Mouse (Mus musculus) liver, embryonic 14.5 days (tissue): ENCODE data around the gene Rora. TPM values are rescaled to one million over a fixed set of nuclear protein-coding genes. Genes with fewer than 3 reads are reported as not detected.

Experiments used
- ATAC-seq: fragments of 200-750 bp; cut with Nextera tagmentation; 2 replicates; pipeline ENCODE4 v1.8.0; 2017; ENCODE audit warnings: moderate number of reproducible peaks, mild to moderate bottlenecking, moderate library complexity; ENCODE audit not compliant: insufficient read depth
- DNase-seq, 3 experiments: peaks; one replicate each; pipeline ENCODE4 v3.0.0-alpha.2; 2012 to 2013; ENCODE audit warnings: low read depth in 3 of 3, low spot score in 3 of 3
- H3K27ac ChIP-seq: fragments of 300-500 bp; sonication (generic); 2 replicates; pipeline ENCODE4 v1.5.1; 2014; ENCODE audit warnings: moderate library complexity, mild to moderate bottlenecking, control low read depth, inconsistent platforms
- H3K27me3 ChIP-seq: fragments of 300-500 bp; sonication (generic); 2 replicates; pipeline ENCODE4 v1.6.1; 2014; ENCODE audit warnings: mild to moderate bottlenecking, low read length, moderate library complexity; ENCODE audit not compliant: control insufficient read depth, insufficient read depth
- H3K36me3 ChIP-seq: fragments of 300-500 bp; sonication (generic); replicated peaks from 2 replicates; pipeline ENCODE4 v1.6.1; 2014; ENCODE audit warnings: low read depth; ENCODE audit not compliant: control insufficient read depth, insufficient read depth
- H3K4me1 ChIP-seq, 2 experiments: fragments of 200-500 bp in 1 of 2; fragments of 300-500 bp in 1 of 2; sonication (generic) in 1 of 2; replicated peaks; 2 replicates each; pipeline ENCODE4 v1.6.1; 2012 to 2014; ENCODE audit warnings: antibody characterized with exemption in 1 of 2, inconsistent platforms in 1 of 2, low read length in 1 of 2; ENCODE audit not compliant: control insufficient read depth in 2 of 2, insufficient read depth in 2 of 2
- H3K4me2 ChIP-seq: fragments of 300-500 bp; sonication (generic); 2 replicates; pipeline ENCODE4 v1.6.1; 2014; ENCODE audit warnings: low read depth, mild to moderate bottlenecking, control low read depth, moderate library complexity
- H3K4me3 ChIP-seq, 2 experiments: fragments of 200-500 bp in 1 of 2; fragments of 300-500 bp in 1 of 2; sonication (generic) in 1 of 2; 2 replicates each; pipeline ENCODE4 v1.5.1; 2012 to 2014; ENCODE audit warnings: low read depth in 2 of 2, low read length in 2 of 2, mild to moderate bottlenecking in 2 of 2, control low read depth in 1 of 2, inconsistent platforms in 1 of 2, moderate library complexity in 1 of 2; ENCODE audit not compliant: insufficient read depth in 1 of 2
- H3K9ac ChIP-seq: fragments of 300-500 bp; sonication (generic); replicated peaks from 2 replicates; pipeline ENCODE4 v1.6.1; 2014; ENCODE audit warnings: mild to moderate bottlenecking, control low read depth, moderate library complexity
- H3K9me3 ChIP-seq: fragments of 300-500 bp; sonication (generic); 2 replicates; pipeline ENCODE4 v1.6.1; 2016; ENCODE audit warnings: low read length, mixed read lengths; ENCODE audit not compliant: control insufficient read depth
- CTCF ChIP-seq: IDR thresholded peaks from 2 replicates; pipeline ENCODE4 v1.5.1; 2016; ENCODE audit warnings: antibody characterized with exemption, low read depth, control low read depth
- EP300 ChIP-seq: IDR thresholded peaks from 2 replicates; pipeline ENCODE4 v1.6.1; 2016; ENCODE audit warnings: antibody characterized with exemption, low read depth
- WGBS: fragments of 180-500 bp; shearing (Covaris S2); extraction: QIAGEN DNeasy Blood & Tissue Kit; methylation state at CpG from one replicate; pipeline ENCODE4 v1.1.7; 2014; ENCODE audit not compliant: insufficient replicate concordance; 5-methylcytosine and 5-hydroxymethylcytosine counted together
- polyA plus RNA-seq, 2 experiments: library from polyadenylated mRNA; depleted of rRNA in 1 of 2; stranded (reverse) in 1 of 2; unstranded in 1 of 2; fragments of >200 nt; fragmentation: Nextera tagmentation in 1 of 2; extraction: Ambion mirVana in 1 of 2; gene quantifications; 2 replicates each; pipeline versions ENCODE4 v1.2.1 to v1.2.3; 2012 to 2014

The Rora gene
- polyA plus RNA-seq, 2 experiments, result 0.85 to 2.9 TPM

DNA sequence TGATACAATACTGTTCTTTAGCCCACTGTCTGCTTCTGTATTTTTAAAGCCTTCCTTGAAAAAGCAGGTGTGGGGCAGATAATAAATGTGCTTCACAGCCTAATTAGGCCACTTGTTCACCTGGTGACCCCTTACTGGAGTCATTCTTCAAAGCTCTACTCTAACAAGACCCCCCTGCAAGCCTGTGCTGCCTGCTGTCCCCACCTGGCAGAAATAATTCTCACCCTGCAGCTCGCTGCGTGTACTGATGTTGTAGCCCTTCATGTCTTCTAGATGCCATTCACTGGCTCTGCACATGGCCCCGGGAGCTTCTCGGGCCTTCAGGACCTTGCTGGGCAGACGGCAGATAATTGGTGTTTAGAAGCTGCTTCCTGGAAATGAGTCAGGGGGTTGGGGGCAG lies 604.9 kb downstream of the Rora start:
- TF ChIP-seq CTCF, result no peak
- no peak for TF ChIP-seq EP300
- H3K9ac ChIP-seq, result no peak overlapping the region
- no peak overlapping the region for H3K4me3 ChIP-seq
- no peaks in the 10 kb centered on the region for H3K36me3 ChIP-seq
- WGBS, result 60% methylated on average over 5 of the region's 5 CpGs
- no peak overlapping the region for H3K4me2 ChIP-seq
- H3K4me1 ChIP-seq, result no peaks in the 10 kb centered on the region
- no peak for DNase-seq
- no peaks in the 10 kb centered on the region for H3K27me3 ChIP-seq
- H3K9me3 ChIP-seq, result no peaks in the 10 kb centered on the region
- ATAC-seq, result no peak
- no peak overlapping the region for H3K27ac ChIP-seq

DNA sequence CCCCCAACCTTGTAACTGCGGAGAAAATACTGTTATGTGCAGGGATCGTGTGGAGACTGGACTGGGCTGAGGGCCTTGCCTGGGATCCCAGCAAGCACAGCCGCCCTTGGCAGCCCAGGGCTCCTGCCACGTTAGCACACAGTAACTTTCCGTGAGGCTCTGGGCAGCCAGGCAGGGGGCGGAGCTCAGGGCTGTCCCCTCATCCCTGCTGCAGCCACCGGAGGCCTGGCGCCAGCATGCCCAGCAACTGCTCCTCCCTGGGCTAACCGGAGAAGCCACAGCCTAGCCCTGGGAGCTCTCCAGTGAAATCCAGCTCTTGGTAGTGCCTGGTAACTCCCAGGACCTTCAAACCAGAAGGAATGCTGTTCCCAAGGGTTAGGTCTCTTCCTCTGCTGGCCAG lies 605.8 kb downstream of the Rora start:
- H3K36me3 ChIP-seq, result no peaks in the 10 kb centered on the region
- WGBS, result 29% methylated on average over 9 of the region's 9 CpGs
- H3K9me3 ChIP-seq, result no peaks in the 10 kb centered on the region
- H3K9ac ChIP-seq, result no peak overlapping the region
- H3K27me3 ChIP-seq, result no peaks in the 10 kb centered on the region
- no peak for ATAC-seq
- no peak overlapping the region for H3K4me3 ChIP-seq
- H3K4me1 ChIP-seq, result no peaks in the 10 kb centered on the region
- no peak for DNase-seq
- H3K4me2 ChIP-seq, result no peak overlapping the region
- TF ChIP-seq EP300 (no peak), CTCF (no peak)
- no peak overlapping the region for H3K27ac ChIP-seq

DNA sequence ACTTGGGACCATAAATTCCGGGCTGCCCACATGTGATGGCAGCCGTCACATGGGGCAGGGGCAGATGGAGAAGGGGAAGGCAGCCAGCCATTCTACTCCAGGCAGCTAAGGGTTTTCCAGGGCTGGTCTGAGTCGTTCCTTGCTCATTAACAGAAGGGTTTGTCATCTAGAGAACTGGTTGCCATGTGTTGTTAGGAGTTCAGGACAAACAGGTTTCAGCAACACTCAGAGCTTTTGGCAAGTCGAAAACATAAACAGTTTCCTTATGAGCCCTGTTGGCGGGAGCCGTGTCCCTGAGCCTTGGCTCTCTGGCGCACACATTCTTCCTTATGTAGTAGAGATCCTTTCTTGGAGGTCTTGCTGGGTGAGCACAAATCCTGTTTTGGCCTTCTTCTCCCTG lies 611.6 kb downstream of the Rora start:
- no peaks in the 10 kb centered on the region for H3K27me3 ChIP-seq
- TF ChIP-seq EP300 (no peak), CTCF (no peak)
- no peaks in the 10 kb centered on the region for H3K9me3 ChIP-seq
- no peak overlapping the region for H3K4me3 ChIP-seq
- no peak for DNase-seq
- no peaks in the 10 kb centered on the region for H3K4me1 ChIP-seq
- 62% methylated on average over 7 of the region's 7 CpGs for WGBS
- no peaks in the 10 kb centered on the region for H3K36me3 ChIP-seq
- no peak overlapping the region for H3K9ac ChIP-seq
- no peak overlapping the region for H3K27ac ChIP-seq
- no peak overlapping the region for H3K4me2 ChIP-seq
- no peak for ATAC-seq

DNA sequence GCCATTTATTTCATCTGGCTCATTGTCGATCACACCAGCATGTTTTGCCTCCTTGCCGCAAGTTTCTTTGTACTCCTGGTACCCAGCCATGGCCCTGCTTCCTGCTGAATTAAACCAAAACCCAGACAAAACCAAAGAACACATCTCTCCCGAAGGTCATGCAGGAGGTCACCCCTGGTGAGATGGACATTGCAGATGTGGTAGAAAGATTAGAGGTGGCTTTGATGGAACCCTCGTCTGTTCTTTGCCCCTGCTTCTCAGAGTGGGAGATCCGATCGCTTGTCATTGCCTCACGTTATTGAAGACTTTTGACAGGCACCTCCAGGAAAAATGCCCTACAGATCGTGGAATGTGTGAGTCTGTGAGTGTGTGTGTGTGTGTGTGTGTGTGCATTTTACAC lies 616.8 kb downstream of the Rora start:
- Histone ChIP-seq H3K27ac (no peak overlapping the region), H3K4me1 (no peaks in the 10 kb centered on the region), H3K9ac (no peak overlapping the region), H3K4me2 (no peak overlapping the region), H3K4me3 (no peak overlapping the region), H3K36me3 (no peaks in the 10 kb centered on the region), H3K27me3 (no peaks in the 10 kb centered on the region), H3K9me3 (no peaks in the 10 kb centered on the region)
- WGBS, result 50% methylated on average over 8 of the region's 8 CpGs
- DNase-seq (no peak), ATAC-seq (no peak)
- TF ChIP-seq CTCF (no peak), EP300 (no peak)

DNA sequence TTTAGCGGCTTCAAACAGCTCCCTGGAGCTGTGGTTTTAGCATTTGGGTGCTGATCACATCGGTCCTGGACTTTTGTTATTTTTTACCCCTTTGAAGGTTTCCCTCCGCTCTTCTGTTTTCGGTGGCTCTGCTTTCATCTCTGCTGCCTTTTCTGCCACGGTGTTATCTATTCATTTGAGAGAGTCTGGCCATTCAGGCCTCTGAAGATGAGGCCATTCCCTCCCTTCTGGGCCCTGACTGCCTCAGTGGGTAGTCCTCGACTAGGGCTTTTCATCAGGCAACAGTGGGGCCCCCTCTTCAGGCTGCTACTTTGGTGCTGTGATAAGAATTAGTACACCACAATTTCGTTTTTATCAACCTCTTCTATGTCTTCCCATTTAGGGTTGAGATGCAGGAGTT lies 617.3 kb downstream of the Rora start:
- Histone ChIP-seq H3K4me1 (no peaks in the 10 kb centered on the region), H3K9ac (no peak overlapping the region), H3K4me2 (no peak overlapping the region), H3K4me3 (no peak overlapping the region), H3K36me3 (no peaks in the 10 kb centered on the region), H3K9me3 (no peaks in the 10 kb centered on the region), H3K27me3 (no peaks in the 10 kb centered on the region), H3K27ac (no peak overlapping the region)
- TF ChIP-seq CTCF (no peak), EP300 (no peak)
- 29% methylated on average over 7 of the region's 7 CpGs for WGBS
- no peak for DNase-seq
- ATAC-seq, result no peak

DNA sequence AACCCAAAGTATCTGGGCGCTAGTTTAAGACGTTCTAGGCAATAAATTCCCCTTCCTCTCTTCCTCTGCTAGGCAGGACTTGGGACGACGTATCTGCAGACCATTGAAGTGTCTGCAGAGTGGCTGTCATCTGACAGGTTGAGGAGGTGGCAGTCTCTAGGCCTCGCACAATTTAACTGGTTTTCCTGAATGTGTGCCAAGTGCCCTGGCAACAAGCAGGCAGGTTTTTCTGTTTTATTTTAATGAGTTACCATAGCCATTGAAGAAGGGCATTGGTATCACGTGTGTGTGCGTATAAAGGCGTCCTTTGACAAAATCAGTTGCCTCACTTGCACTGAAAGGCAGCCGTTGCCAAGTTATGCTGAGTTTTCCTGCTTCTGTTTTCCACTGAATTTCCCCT lies 619.3 kb downstream of the Rora start:
- no peaks in the 10 kb centered on the region for H3K36me3 ChIP-seq
- H3K9ac ChIP-seq, result no peak overlapping the region
- H3K4me3 ChIP-seq, result no peak overlapping the region
- WGBS, result 56% methylated on average over 9 of the region's 9 CpGs
- no peak overlapping the region for H3K27ac ChIP-seq
- no peaks in the 10 kb centered on the region for H3K4me1 ChIP-seq
- no peak overlapping the region for H3K4me2 ChIP-seq
- ATAC-seq (no peak), DNase-seq (no peak)
- TF ChIP-seq CTCF, result no peak
- TF ChIP-seq EP300, result no peak
- H3K9me3 ChIP-seq, result no peaks in the 10 kb centered on the region
- no peaks in the 10 kb centered on the region for H3K27me3 ChIP-seq
